Mouse (Mus musculus) neural tube, embryonic 12.5 days (tissue): Measurements from ENCODE around the gene Exoc6. TPM values are rescaled to one million over a fixed set of nuclear protein-coding genes. Genes with fewer than 3 reads are reported as not detected.

Experiments used
- ATAC-seq: fragments of 200-750 bp; cut with Nextera tagmentation; 2 replicates; pipeline ENCODE4 v1.8.0; 2017; ENCODE audit warnings: low read depth, mild to moderate bottlenecking, moderate TSS enrichment, moderate library complexity; ENCODE audit not compliant: low FRiP score
- H3K27ac ChIP-seq: fragments of 300-500 bp; sonication (generic); 2 replicates; pipeline ENCODE4 v1.5.1; 2016
- H3K27me3 ChIP-seq: fragments of 300-500 bp; sonication (generic); replicated peaks from 2 replicates; pipeline ENCODE4 v1.6.1; 2016; ENCODE audit warnings: mild to moderate bottlenecking
- H3K36me3 ChIP-seq: fragments of 300-500 bp; sonication (generic); 2 replicates; pipeline ENCODE4 v1.6.1; 2016; ENCODE audit warnings: mild to moderate bottlenecking
- H3K4me1 ChIP-seq: fragments of 300-500 bp; sonication (generic); 2 replicates; pipeline ENCODE4 v1.6.1; 2016
- H3K4me2 ChIP-seq: fragments of 300-500 bp; sonication (generic); replicated peaks from 2 replicates; pipeline ENCODE4 v1.6.1; 2016; ENCODE audit warnings: mild to moderate bottlenecking
- H3K4me3 ChIP-seq: fragments of 300-500 bp; sonication (generic); 2 replicates; pipeline ENCODE4 v1.5.1; 2016
- H3K9ac ChIP-seq: fragments of 300-500 bp; sonication (generic); 2 replicates; pipeline ENCODE4 v1.6.1; 2016; ENCODE audit warnings: mild to moderate bottlenecking
- H3K9me3 ChIP-seq: fragments of 300-500 bp; sonication (generic); 2 replicates; pipeline ENCODE4 v1.6.1; 2016; ENCODE audit warnings: mild to moderate bottlenecking
- WGBS: fragments of 180-500 bp; shearing (Covaris S2); methylation state at CpG from one replicate; pipeline ENCODE4 v1.1.7; 2016; 5-methylcytosine and 5-hydroxymethylcytosine counted together
- polyA plus RNA-seq: library from polyadenylated mRNA; unstranded; fragments of >200 nt; fragmentation: Nextera tagmentation; extraction: Ambion mirVana; gene quantifications from 2 replicates; pipeline ENCODE4 v1.2.1, GENCODE M21; 2016

Gene Exoc6
- polyA plus RNA-seq, 1 experiment from 2014 or later = 13.5 TPM

GRCm38 (mm10) chr19:37561106-37561892 lies 11.1 kb downstream of the Exoc6 start:
- no peak for ATAC-seq
- no peak overlapping the region for H3K4me3 ChIP-seq
- no peaks in the 10 kb centered on the region for H3K27me3 ChIP-seq
- H3K27ac ChIP-seq = no peak overlapping the region
- no peaks in the 10 kb centered on the region for H3K9me3 ChIP-seq
- H3K9ac ChIP-seq = no peak overlapping the region
- no peak overlapping the region for H3K4me2 ChIP-seq
- peaks cover 7% of the 10 kb centered on the region; the same call in 1 of the 2 replicates for H3K4me1 ChIP-seq
- H3K36me3 ChIP-seq = no peaks in the 10 kb centered on the region
- 80% methylated on average over 10 of the region's 10 CpGs for WGBS

GRCm38 (mm10) chr19:37563763-37564162 lies 13.5 kb downstream of the Exoc6 start:
- Histone ChIP-seq H3K9me3 (no peaks in the 10 kb centered on the region), H3K4me3 (no peak overlapping the region), H3K4me2 (no peak overlapping the region), H3K36me3 (no peaks in the 10 kb centered on the region), H3K4me1 (peaks cover 7% of the 10 kb centered on the region; the same call in 1 of the 2 replicates), H3K27me3 (no peaks in the 10 kb centered on the region), H3K27ac (no peak overlapping the region), H3K9ac (no peak overlapping the region)
- 34% methylated on average over 4 of the region's 4 CpGs for WGBS
- ATAC-seq = no peak

GRCm38 (mm10) chr19:37565806-37566205 lies 15.6 kb downstream of the Exoc6 start:
- no peak overlapping the region for H3K4me2 ChIP-seq
- H3K27me3 ChIP-seq = no peaks in the 10 kb centered on the region
- ATAC-seq = no peak
- no peak overlapping the region for H3K4me3 ChIP-seq
- H3K36me3 ChIP-seq = no peaks in the 10 kb centered on the region
- H3K9me3 ChIP-seq = no peaks in the 10 kb centered on the region
- H3K9ac ChIP-seq = no peak overlapping the region
- no peak overlapping the region for H3K27ac ChIP-seq
- 62% methylated on average over 7 of the region's 7 CpGs for WGBS
- H3K4me1 ChIP-seq = no peaks in the 10 kb centered on the region

- Histone ChIP-seq H3K4me1 (no peaks in the 10 kb centered on the region), H3K4me3 (no peak overlapping the region), H3K9me3 (no peaks in the 10 kb centered on the region), H3K9ac (no peak overlapping the region), H3K36me3 (no peaks in the 10 kb centered on the region), H3K27me3 (no peaks in the 10 kb centered on the region), H3K4me2 (no peak overlapping the region), H3K27ac (no peak overlapping the region)
- no peak for ATAC-seq
- 80% methylated on average over 12 of the region's 12 CpGs for WGBS
Observed at GRCm38 (mm10) chr19:37569186-37569754, 19.1 kb downstream of the Exoc6 start.

- 64% methylated on average over 10 of the region's 10 CpGs for WGBS
- H3K4me2 ChIP-seq = no peak overlapping the region
- H3K4me3 ChIP-seq = no peak overlapping the region
- no peak overlapping the region for H3K9ac ChIP-seq
- ATAC-seq = no peak
- H3K27ac ChIP-seq = no peak overlapping the region
- no peaks in the 10 kb centered on the region for H3K36me3 ChIP-seq
- no peaks in the 10 kb centered on the region for H3K4me1 ChIP-seq
- H3K27me3 ChIP-seq = no peaks in the 10 kb centered on the region
- no peaks in the 10 kb centered on the region for H3K9me3 ChIP-seq
Observed at GRCm38 (mm10) chr19:37570966-37571718, 20.9 kb downstream of the Exoc6 start.

GRCm38 (mm10) chr19:37574802-37575201 lies 24.6 kb downstream of the Exoc6 start:
- Histone ChIP-seq H3K4me2 (no peak overlapping the region), H3K4me1 (no peaks in the 10 kb centered on the region), H3K9me3 (no peaks in the 10 kb centered on the region), H3K4me3 (no peak overlapping the region), H3K9ac (no peak overlapping the region), H3K27ac (no peak overlapping the region), H3K27me3 (no peaks in the 10 kb centered on the region), H3K36me3 (no peaks in the 10 kb centered on the region)
- no peak for ATAC-seq
- WGBS = 63% methylated on average over 5 of the region's 5 CpGs

GRCm38 (mm10) chr19:37579607-37580006 lies 29.4 kb downstream of the Exoc6 start:
- H3K4me3 ChIP-seq = no peak overlapping the region
- no peak overlapping the region for H3K9ac ChIP-seq
- no peaks in the 10 kb centered on the region for H3K4me1 ChIP-seq
- 62% methylated on average over 4 of the region's 4 CpGs for WGBS
- H3K36me3 ChIP-seq = no peaks in the 10 kb centered on the region
- no peak overlapping the region for H3K4me2 ChIP-seq
- H3K27ac ChIP-seq = no peak overlapping the region
- no peak for ATAC-seq
- H3K27me3 ChIP-seq = no peaks in the 10 kb centered on the region
- no peaks in the 10 kb centered on the region for H3K9me3 ChIP-seq

GRCm38 (mm10) chr19:37580438-37580837 lies 30.2 kb downstream of the Exoc6 start:
- Histone ChIP-seq H3K27me3 (no peaks in the 10 kb centered on the region), H3K4me2 (no peak overlapping the region), H3K9me3 (no peaks in the 10 kb centered on the region), H3K4me3 (no peak overlapping the region), H3K4me1 (no peaks in the 10 kb centered on the region), H3K9ac (no peak overlapping the region), H3K27ac (no peak overlapping the region), H3K36me3 (no peaks in the 10 kb centered on the region)
- 76% methylated on average over 6 of the region's 6 CpGs for WGBS
- ATAC-seq = no peak

GRCm38 (mm10) chr19:37585210-37585609 lies 35.0 kb downstream of the Exoc6 start:
- H3K4me3 ChIP-seq = no peak overlapping the region
- no peaks in the 10 kb centered on the region for H3K36me3 ChIP-seq
- 58% methylated on average over 14 of the region's 14 CpGs for WGBS
- H3K4me2 ChIP-seq = no peak overlapping the region
- no peaks in the 10 kb centered on the region for H3K4me1 ChIP-seq
- H3K9ac ChIP-seq = no peak overlapping the region
- no peak overlapping the region for H3K27ac ChIP-seq
- no peaks in the 10 kb centered on the region for H3K9me3 ChIP-seq
- no peak for ATAC-seq
- no peaks in the 10 kb centered on the region for H3K27me3 ChIP-seq

- no peak overlapping the region for H3K4me3 ChIP-seq
- H3K27ac ChIP-seq = no peak overlapping the region
- no peaks in the 10 kb centered on the region for H3K27me3 ChIP-seq
- H3K36me3 ChIP-seq = no peaks in the 10 kb centered on the region
- no peak overlapping the region for H3K9ac ChIP-seq
- no peak for ATAC-seq
- 64% methylated on average over 8 of the region's 8 CpGs for WGBS
- no peak overlapping the region for H3K4me2 ChIP-seq
- no peaks in the 10 kb centered on the region for H3K9me3 ChIP-seq
- H3K4me1 ChIP-seq = no peaks in the 10 kb centered on the region
Observed at GRCm38 (mm10) chr19:37585684-37586083, 35.5 kb downstream of the Exoc6 start.

GRCm38 (mm10) chr19:37590544-37590943 lies 40.3 kb downstream of the Exoc6 start:
- no peaks in the 10 kb centered on the region for H3K4me1 ChIP-seq
- H3K36me3 ChIP-seq = no peaks in the 10 kb centered on the region
- no peak overlapping the region for H3K9ac ChIP-seq
- no peak overlapping the region for H3K4me2 ChIP-seq
- WGBS = 91% methylated on average over 7 of the region's 7 CpGs
- no peaks in the 10 kb centered on the region for H3K9me3 ChIP-seq
- H3K4me3 ChIP-seq = no peak overlapping the region
- no peak overlapping the region for H3K27ac ChIP-seq
- no peaks in the 10 kb centered on the region for H3K27me3 ChIP-seq
- no peak for ATAC-seq
